Mouse (Mus musculus): ENCODE data around the gene Pcsk5.

GRCm38 (mm10) chr19:17769610-17770399 lies 67.6 kb downstream of the Pcsk5 start:
- TF ChIP-seq CTCF (IDR thresholded peaks at IDR 0.05; ENCODE audit: extremely low read depth, insufficient read depth, insufficient read length, insufficient replicate concordance) (no peak), POLR2A (IDR thresholded peaks at IDR 0.05; ENCODE audit: low read depth, low read length) (no peak)
